Comparison of ENCODE assay signal across 14 mouse cellular contexts in the genomic region with DNA sequence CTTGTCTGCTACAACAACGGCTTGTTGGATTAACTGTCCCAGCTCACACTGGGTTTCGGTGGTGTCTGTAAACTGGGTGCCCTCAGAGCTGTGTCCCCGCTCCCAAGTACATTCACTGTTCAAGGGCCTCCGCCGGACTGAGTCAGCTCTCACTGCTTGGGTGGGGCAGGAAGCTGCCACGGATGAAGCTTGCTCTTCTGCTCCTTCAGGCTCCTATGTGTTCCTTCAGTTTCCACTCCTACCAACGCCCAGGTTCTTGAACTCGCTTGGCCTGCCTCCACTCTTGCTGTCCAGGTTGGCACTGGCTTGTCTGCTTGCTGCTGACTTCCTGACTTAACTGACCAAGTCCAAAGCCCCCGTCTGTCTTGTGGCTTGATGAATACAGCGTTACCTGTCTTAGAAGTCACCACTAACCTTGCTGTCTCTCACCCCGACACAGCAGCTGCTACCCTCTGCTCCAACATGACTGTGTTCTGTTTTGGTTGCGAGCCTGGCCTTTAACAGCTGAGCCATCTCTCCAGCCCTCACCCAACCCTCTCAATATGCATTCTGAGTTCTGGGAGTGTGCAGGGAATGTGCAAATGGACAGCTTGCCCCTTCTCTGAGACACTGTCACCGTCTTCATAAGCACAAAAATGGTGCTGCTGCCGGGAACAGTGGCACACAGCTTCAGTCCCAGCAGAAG.
DNase-seq lines count a peak whose midpoint lies in the region; ATAC-seq and TF ChIP-seq lines count a peak whose summit lies in the region.
"Had no signal": no experiment of that assay in that cellular context is flagged by ENCODE, and none has a peak within 500 bp of the region (broad histone marks: within the 10 kb centered on the region; RNA-seq: fewer than 3 reads in every experiment).

No protein-coding gene starts in this region.

- no peak overlapping the region for H3K4me3 ChIP-seq in thymus, adult 2 months (ENCODE audit: control insufficient read depth, insufficient read depth, low read length)
- no peak overlapping the region for H3K4me3 ChIP-seq in lung, adult 2 months (replicated peaks; ENCODE audit: extremely low read depth, low read depth, low read length)
- H3K4me3 ChIP-seq in stomach, postnatal 0 days (ENCODE audit: low read depth, low read length): no peak overlapping the region
- H3K4me3 ChIP-seq: embryonic facial prominence, embryonic 13.5 days; forebrain, embryonic 15.5 days; midbrain, embryonic 15.5 days had no signal

- H3K4me2 ChIP-seq in stomach, postnatal 0 days (replicated peaks; ENCODE audit: low read depth): no peak overlapping the region
- H3K4me2 ChIP-seq: embryonic facial prominence, embryonic 13.5 days; forebrain, embryonic 15.5 days; lung, embryonic 14.5 days; midbrain, embryonic 15.5 days had no signal

- TF ChIP-seq POLR2A in thymus, adult 2 months (IDR thresholded peaks at IDR 0.05; ENCODE audit: control insufficient read depth, extremely low read depth, insufficient read depth, low read length, poor library complexity): no peak
- TF ChIP-seq POLR2A in lung, adult 2 months (IDR thresholded peaks at IDR 0.05; ENCODE audit: borderline replicate concordance, extremely low read depth, low read depth, low read length): no peak

- H3K27ac ChIP-seq in thymus, adult 2 months (ENCODE audit: control insufficient read depth, insufficient read depth, low read length): no peak overlapping the region
- peak overlapping the region; percentile 74 for H3K27ac ChIP-seq in stomach, postnatal 0 days (replicated peaks)
- H3K27ac ChIP-seq: embryonic facial prominence, embryonic 13.5 days; forebrain, embryonic 15.5 days; midbrain, embryonic 15.5 days had no signal

- peaks cover 34% of the 10 kb centered on the region for H3K4me1 ChIP-seq in thymus, adult 2 months (replicated peaks; ENCODE audit: control insufficient read depth, insufficient read depth, low read length)
- H3K4me1 ChIP-seq in lung, adult 2 months (ENCODE audit: control insufficient read depth, insufficient read depth, low read length): peaks cover 25% of the 10 kb centered on the region
- H3K4me1 ChIP-seq in stomach, postnatal 0 days (replicated peaks; ENCODE audit: control insufficient read depth, insufficient read depth): no peaks in the 10 kb centered on the region; the same call in none of the 2 replicates

- peak; percentile 42 for TF ChIP-seq EP300 in stomach, postnatal 0 days (optimal IDR thresholded peaks at IDR 0.05)

- H3K9ac ChIP-seq in stomach, postnatal 0 days (ENCODE audit: low read length): 0 out of 2 replicates have a peak overlapping the region, but pooled peaks have one; percentile 8
- H3K9ac ChIP-seq: embryonic facial prominence, embryonic 13.5 days; forebrain, embryonic 15.5 days; lung, embryonic 14.5 days; midbrain, embryonic 15.5 days had no signal

- intact Hi-C loops in left cerebral cortex, postnatal 14 days (cut with DNase I): no loop called here

- TF ChIP-seq CTCF in thymus, adult 2 months (IDR thresholded peaks at IDR 0.05; ENCODE audit: borderline replicate concordance, control insufficient read depth, extremely low read depth, insufficient read depth, low read length, poor library complexity): no peak
- no peak for TF ChIP-seq CTCF in lung, adult 2 months (IDR thresholded peaks at IDR 0.05; ENCODE audit: insufficient read depth, low read length)
- no peak for TF ChIP-seq CTCF in stomach, postnatal 0 days (IDR thresholded peaks at IDR 0.05; ENCODE audit: low read depth)

- H3K27me3 ChIP-seq in thymus, adult 2 months (ENCODE audit: control insufficient read depth, insufficient read depth, low read length): no peaks in the 10 kb centered on the region
- H3K27me3 ChIP-seq in stomach, postnatal 0 days (ENCODE audit: control insufficient read depth, insufficient read depth, low read length): no peaks in the 10 kb centered on the region
- H3K27me3 ChIP-seq: embryonic facial prominence, embryonic 13.5 days; forebrain, embryonic 15.5 days; midbrain, embryonic 15.5 days had no signal

- peak; percentile 38 for DNase-seq in adrenal gland, postnatal 14 days
- DNase-seq in adrenal gland, adult 18-20 months (ENCODE audit: low spot score in 2 of 2): no peak
- DNase-seq in thymus, postnatal 4 days: peak; percentile 53
- no peak for DNase-seq in thymus, adult 2 months
- DNase-seq in lung, adult 2 months: peak; percentile 44
- DNase-seq in stomach, postnatal 0 days (ENCODE audit: low spot score): peak; percentile 58
- DNase-seq in spleen, postnatal 10 days (ENCODE audit: low spot score in 2 of 2): no peak
- no peak for DNase-seq in left cerebral cortex, postnatal 14 days (ENCODE audit: low spot score in 2 of 2)
- DNase-seq: cerebellum, postnatal 10 days; kidney, adult 11 months; lung, embryonic 14.5 days had no signal

- ATAC-seq in stomach, postnatal 0 days (ENCODE audit: low FRiP score, low TSS enrichment): peak; percentile 86
- ATAC-seq: forebrain, embryonic 15.5 days; midbrain, embryonic 15.5 days had no signal

- no peaks in the 10 kb centered on the region for H3K36me3 ChIP-seq in thymus, adult 2 months (ENCODE audit: control insufficient read depth, insufficient read depth, low read length)
- no peaks in the 10 kb centered on the region for H3K36me3 ChIP-seq in stomach, postnatal 0 days (ENCODE audit: control insufficient read depth, insufficient read depth, low read length)
- H3K36me3 ChIP-seq: embryonic facial prominence, embryonic 13.5 days; forebrain, embryonic 15.5 days; midbrain, embryonic 15.5 days had no signal

- no peaks in the 10 kb centered on the region for H3K9me3 ChIP-seq in stomach, postnatal 0 days (ENCODE audit: control insufficient read depth, low read length)
- H3K9me3 ChIP-seq: embryonic facial prominence, embryonic 13.5 days; forebrain, embryonic 15.5 days; midbrain, embryonic 15.5 days had no signal

- 80% methylated on average over 14 of the region's 14 CpGs for WGBS in thymus, adult 2 months
- 42% methylated on average over 14 of the region's 14 CpGs for WGBS in lung, adult 2 months
- WGBS in stomach, postnatal 0 days: 58% methylated on average over 14 of the region's 14 CpGs

Comparison
In these comparisons a context has a peak if more than half of its experiments do, and no peak if none do; other contexts are left out.
1. DNase-seq: peak in adrenal gland, postnatal 14 days (single experiment), thymus, postnatal 4 days (single experiment), lung, adult 2 months (single experiment) and stomach, postnatal 0 days (single experiment); none in adrenal gland, adult 18-20 months (0 of 2), thymus, adult 2 months (single experiment), spleen, postnatal 10 days (0 of 2) and left cerebral cortex, postnatal 14 days (0 of 2).